Mouse (Mus musculus) thymus, postnatal 10 days (tissue): ENCODE data around the gene Rgs9.

Experiments used
- DNase-seq, 2 experiments: peaks; one replicate each; pipeline ENCODE4 v3.0.0; 2021; ENCODE audit warnings: low spot score in 2 of 2

The Rgs9 gene

GRCm38 (mm10) chr11:109175376-109175969 lies 122.5 kb downstream of the Rgs9 start:
- no peak for DNase-seq
